Mouse (Mus musculus) cerebellum, adult 18-20 months (tissue): ENCODE measurements at regions not wholly inside any gene's neighbourhood (a gene's known extent, or its start where the extent isn't known, plus 50 kb on each side); places are given as distances from the start of the nearest gene placed in this dataset.

Experiments used
- DNase-seq, 2 experiments: peaks; one replicate each; pipeline ENCODE4 v3.0.0; 2021

GRCm38 (mm10) chrX:11170416-11170815, 128.6 kb upstream of the H2al1a start:
- DNase-seq = no peak

GRCm38 (mm10) chrX:11180194-11180816, 118.8 kb upstream of the H2al1a start:
- no peak for DNase-seq

- peak; percentile 2 to 13 for DNase-seq
Measured at GRCm38 (mm10) chrX:11181855-11182254, 117.2 kb upstream of the H2al1a start.

GRCm38 (mm10) chrX:11190851-11191250, 108.2 kb upstream of the H2al1a start:
- no peak for DNase-seq

GRCm38 (mm10) chrX:11204135-11204534, 94.9 kb upstream of the H2al1a start:
- no peak for DNase-seq

- no peak for DNase-seq
Measured at GRCm38 (mm10) chrX:11209895-11210294, 89.2 kb upstream of the H2al1a start.

- no peak for DNase-seq
Measured at GRCm38 (mm10) chrX:11212811-11213210, 86.2 kb upstream of the H2al1a start.

GRCm38 (mm10) chrX:11213492-11213891, 85.6 kb upstream of the H2al1a start:
- DNase-seq = peak; percentile 33 to 39

- DNase-seq = no peak
Measured at GRCm38 (mm10) chrX:11239066-11239465, 60.0 kb upstream of the H2al1a start.

GRCm38 (mm10) chrX:11245576-11245975, 53.5 kb upstream of the H2al1a start:
- peak; percentile 57 to 76 for DNase-seq
